Mouse (Mus musculus): Measurements from ENCODE around the gene Fbxl16. TPM values are rescaled to one million over a fixed set of nuclear protein-coding genes. Genes with fewer than 3 reads are reported as not detected.

Fbxl16 gene
- polyA plus RNA-seq (2012; rRNA removed): 3.6 TPM in 2 replicates

DNA sequence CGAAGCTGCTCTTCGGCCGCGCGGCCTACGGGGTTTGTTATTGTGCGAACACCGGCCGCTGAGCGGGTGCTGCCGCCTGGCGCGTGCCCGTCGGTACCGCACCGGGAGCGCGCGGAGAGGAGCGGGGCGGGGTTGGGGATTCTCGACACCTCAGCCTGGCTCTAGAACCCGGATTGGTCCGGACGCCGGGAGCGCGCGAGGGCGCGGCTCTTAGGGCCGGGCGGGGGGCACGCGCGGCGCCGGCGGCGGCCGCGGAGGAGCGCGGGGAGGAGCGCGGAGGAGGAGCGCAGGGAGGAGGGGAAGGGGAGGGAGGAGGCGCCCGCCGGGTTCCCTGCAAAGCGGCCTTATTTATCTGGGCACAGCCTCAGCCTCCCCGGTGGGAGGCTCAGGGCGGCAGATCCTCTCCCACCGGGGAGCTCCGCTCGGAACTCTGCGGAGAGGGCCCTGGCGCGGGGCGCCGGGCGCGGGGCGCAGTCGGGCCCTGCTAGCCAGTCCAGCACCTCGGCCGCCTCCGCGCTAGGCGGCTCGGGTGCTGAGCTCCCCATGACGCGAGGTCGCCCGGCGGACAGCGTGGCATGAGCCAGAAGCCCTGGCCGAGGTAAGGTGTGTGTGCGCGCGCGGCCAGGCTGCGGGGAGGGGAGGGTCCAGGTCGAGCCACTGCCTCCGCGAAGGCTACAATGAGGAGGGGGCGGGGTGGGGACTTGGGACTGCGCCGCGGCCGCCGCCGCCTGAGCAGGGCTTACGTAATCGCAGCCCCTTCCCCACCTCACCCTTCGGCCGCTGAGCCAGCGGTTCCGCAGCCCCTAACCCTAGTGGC is at the start of gene Fbxl16:
Fbxl16 (plus strand) TSS at position 297 of the 817 bp plus-strand sequence.
- Histone ChIP-seq H3K36me3 (ENCODE audit: control insufficient read depth, insufficient read depth, low read length) (no peaks in the 10 kb centered on the region), H3K27me3 (replicated peaks; ENCODE audit: control insufficient read depth, insufficient read depth, low read length) (no peaks in the 10 kb centered on the region), H3K27ac (ENCODE audit: insufficient read depth, low read depth, low read length) (no peak within 1 kb of the TSS), H3K4me1 (ENCODE audit: control insufficient read depth, insufficient read depth, low read length) (0 out of 2 replicates have a peak, but pooled peaks cover 3% of the 10 kb centered on the region), H3K4me3 (ENCODE audit: insufficient read depth, low read depth, low read length) (peak within 1 kb of the TSS; percentile 63)
- WGBS: 1% methylated on average over 96 of the region's 100 CpGs
- peak; percentile 75 for DNase-seq
- TF ChIP-seq POLR2A (IDR thresholded peaks at IDR 0.05; ENCODE audit: low read depth, low read length) (no peak), CTCF (conservative IDR thresholded peaks at IDR 0.05; ENCODE audit: insufficient read depth, insufficient read length, low read depth, low read length) (no peak)

GRCm38 (mm10) chr17:25760148-25760547 is 48.7 kb upstream of the Fbxl16 start:
- TF ChIP-seq POLR2A (IDR thresholded peaks at IDR 0.05; ENCODE audit: low read depth, low read length) (no peak), CTCF (conservative IDR thresholded peaks at IDR 0.05; ENCODE audit: insufficient read depth, insufficient read length, low read depth, low read length) (no peak)
- Histone ChIP-seq H3K27ac (ENCODE audit: insufficient read depth, low read depth, low read length) (no peak overlapping the region), H3K4me1 (ENCODE audit: control insufficient read depth, insufficient read depth, low read length) (no peaks in the 10 kb centered on the region), H3K36me3 (ENCODE audit: control insufficient read depth, insufficient read depth, low read length) (no peaks in the 10 kb centered on the region), H3K27me3 (replicated peaks; ENCODE audit: control insufficient read depth, insufficient read depth, low read length) (no peaks in the 10 kb centered on the region), H3K4me3 (ENCODE audit: insufficient read depth, low read depth, low read length) (no peak overlapping the region)
- DNase-seq: no peak
- WGBS: 68% methylated on average over 8 of the region's 8 CpGs

- 56% methylated on average over 4 of the region's 4 CpGs for WGBS
- Histone ChIP-seq H3K4me1 (ENCODE audit: control insufficient read depth, insufficient read depth, low read length) (no peaks in the 10 kb centered on the region), H3K27ac (ENCODE audit: insufficient read depth, low read depth, low read length) (no peak overlapping the region), H3K36me3 (ENCODE audit: control insufficient read depth, insufficient read depth, low read length) (no peaks in the 10 kb centered on the region), H3K27me3 (replicated peaks; ENCODE audit: control insufficient read depth, insufficient read depth, low read length) (no peaks in the 10 kb centered on the region), H3K4me3 (ENCODE audit: insufficient read depth, low read depth, low read length) (no peak overlapping the region)
- TF ChIP-seq CTCF (conservative IDR thresholded peaks at IDR 0.05; ENCODE audit: insufficient read depth, insufficient read length, low read depth, low read length) (no peak), POLR2A (IDR thresholded peaks at IDR 0.05; ENCODE audit: low read depth, low read length) (no peak)
- DNase-seq: no peak
Measured at GRCm38 (mm10) chr17:25761561-25761970, 47.3 kb upstream of the Fbxl16 start.

DNA sequence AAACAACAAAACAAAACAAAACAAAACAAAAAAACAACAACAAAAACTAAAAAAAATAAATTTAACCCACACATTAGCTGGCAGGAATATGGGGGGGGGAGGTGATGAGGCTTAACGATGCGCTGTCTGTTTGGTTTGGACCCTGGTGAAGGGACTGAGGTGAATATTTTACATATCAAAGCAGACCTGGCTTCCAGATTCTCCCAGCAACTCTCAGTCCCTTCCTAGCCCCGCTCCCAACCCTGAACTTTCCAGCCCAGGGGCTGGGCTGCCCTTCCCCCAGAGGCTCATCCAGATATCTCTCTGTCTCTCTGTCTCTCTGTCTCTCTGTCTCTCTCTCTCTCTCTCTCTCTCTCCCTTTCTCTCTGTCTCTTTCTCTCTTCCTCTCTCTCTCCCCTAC is 46.3 kb upstream of the Fbxl16 start:
- H3K27ac ChIP-seq (ENCODE audit: insufficient read depth, low read depth, low read length): no peak overlapping the region
- no peaks in the 10 kb centered on the region for H3K27me3 ChIP-seq (replicated peaks; ENCODE audit: control insufficient read depth, insufficient read depth, low read length)
- 43% methylated on average over 3 of the region's 3 CpGs for WGBS
- TF ChIP-seq POLR2A (IDR thresholded peaks at IDR 0.05; ENCODE audit: low read depth, low read length) (no peak), CTCF (conservative IDR thresholded peaks at IDR 0.05; ENCODE audit: insufficient read depth, insufficient read length, low read depth, low read length) (no peak)
- H3K4me3 ChIP-seq (ENCODE audit: insufficient read depth, low read depth, low read length): no peak overlapping the region
- DNase-seq: no peak
- H3K36me3 ChIP-seq (ENCODE audit: control insufficient read depth, insufficient read depth, low read length): no peaks in the 10 kb centered on the region
- no peaks in the 10 kb centered on the region for H3K4me1 ChIP-seq (ENCODE audit: control insufficient read depth, insufficient read depth, low read length)

- Histone ChIP-seq H3K36me3 (ENCODE audit: control insufficient read depth, insufficient read depth, low read length) (no peaks in the 10 kb centered on the region), H3K4me3 (ENCODE audit: insufficient read depth, low read depth, low read length) (no peak overlapping the region), H3K4me1 (ENCODE audit: control insufficient read depth, insufficient read depth, low read length) (no peaks in the 10 kb centered on the region), H3K27me3 (replicated peaks; ENCODE audit: control insufficient read depth, insufficient read depth, low read length) (no peaks in the 10 kb centered on the region), H3K27ac (ENCODE audit: insufficient read depth, low read depth, low read length) (no peak overlapping the region)
- 62% methylated on average over 5 of the region's 5 CpGs for WGBS
- TF ChIP-seq POLR2A (IDR thresholded peaks at IDR 0.05; ENCODE audit: low read depth, low read length): no peak
- no peak for TF ChIP-seq CTCF (conservative IDR thresholded peaks at IDR 0.05; ENCODE audit: insufficient read depth, insufficient read length, low read depth, low read length)
- DNase-seq: no peak
Measured at GRCm38 (mm10) chr17:25765886-25766285, 43.0 kb upstream of the Fbxl16 start.

DNA sequence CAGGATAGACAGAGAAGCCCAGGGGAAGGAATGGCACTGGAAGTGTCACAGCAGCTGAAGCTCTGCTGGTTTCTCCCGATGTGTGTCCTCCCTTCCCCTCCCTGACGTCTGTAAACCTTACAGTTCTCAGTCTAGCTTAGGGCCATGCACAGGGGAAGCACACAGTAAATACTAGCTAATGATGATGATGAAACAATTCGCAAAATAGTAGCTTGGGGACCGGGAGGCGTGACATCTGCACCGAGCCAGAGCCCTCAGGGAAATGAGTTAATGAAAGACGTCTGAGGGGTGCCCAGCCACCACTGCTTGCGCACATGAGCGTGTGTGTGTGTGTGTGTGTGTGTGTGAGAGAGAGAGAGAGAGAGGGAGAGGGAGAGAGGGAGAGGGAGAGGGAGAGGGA is 39.6 kb upstream of the Fbxl16 start:
- WGBS: 45% methylated on average over 9 of the region's 9 CpGs
- H3K27ac ChIP-seq (ENCODE audit: insufficient read depth, low read depth, low read length): no peak overlapping the region

GRCm38 (mm10) chr17:25773549-25774120 is 35.2 kb upstream of the Fbxl16 start, which contains the start of gene Narfl:
TSS of gene Narfl (plus strand) at chr17:25773776.
- Histone ChIP-seq H3K27ac (ENCODE audit: insufficient read depth, low read depth, low read length) (peak within 1 kb of the TSS; percentile 63), H3K4me1 (ENCODE audit: control insufficient read depth, insufficient read depth, low read length) (peaks cover 4% of the 10 kb centered on the region; the same call in 1 of the 2 replicates), H3K27me3 (replicated peaks; ENCODE audit: control insufficient read depth, insufficient read depth, low read length) (no peaks in the 10 kb centered on the region), H3K36me3 (ENCODE audit: control insufficient read depth, insufficient read depth, low read length) (no peaks in the 10 kb centered on the region), H3K4me3 (ENCODE audit: insufficient read depth, low read depth, low read length) (peak within 1 kb of the TSS; percentile 72)
- WGBS: under 1% methylated on average over 37 of the region's 37 CpGs
- DNase-seq: peak; percentile 98
- peak; percentile 96 for TF ChIP-seq CTCF (conservative IDR thresholded peaks at IDR 0.05; ENCODE audit: insufficient read depth, insufficient read length, low read depth, low read length)
- TF ChIP-seq POLR2A (IDR thresholded peaks at IDR 0.05; ENCODE audit: low read depth, low read length): peak; percentile 65

More for the DNA sequence above, 39.6 kb upstream of the Fbxl16 start:
- no peak for DNase-seq
- TF ChIP-seq POLR2A (IDR thresholded peaks at IDR 0.05; ENCODE audit: low read depth, low read length) (no peak), CTCF (conservative IDR thresholded peaks at IDR 0.05; ENCODE audit: insufficient read depth, insufficient read length, low read depth, low read length) (no peak)
- no peak overlapping the region for H3K4me3 ChIP-seq (ENCODE audit: insufficient read depth, low read depth, low read length)
- no peaks in the 10 kb centered on the region for H3K27me3 ChIP-seq (replicated peaks; ENCODE audit: control insufficient read depth, insufficient read depth, low read length)
- H3K36me3 ChIP-seq (ENCODE audit: control insufficient read depth, insufficient read depth, low read length): no peaks in the 10 kb centered on the region
- 0 out of 2 replicates have a peak, but pooled peaks cover 3% of the 10 kb centered on the region for H3K4me1 ChIP-seq (ENCODE audit: control insufficient read depth, insufficient read depth, low read length)

Data from kidney, adult 2 months (tissue).